Mouse (Mus musculus) kidney, postnatal 25 days (tissue): ENCODE measurements at regions not wholly inside any gene's neighbourhood (a gene's known extent, or its start where the extent isn't known, plus 50 kb on each side); places are given as distances from the start of the nearest gene placed in this dataset.

Source experiments
- DNase-seq, 2 experiments: peaks; one replicate each; pipeline ENCODE4 v3.0.0; 2021; ENCODE audit warnings: mixed read lengths in 2 of 2

DNA sequence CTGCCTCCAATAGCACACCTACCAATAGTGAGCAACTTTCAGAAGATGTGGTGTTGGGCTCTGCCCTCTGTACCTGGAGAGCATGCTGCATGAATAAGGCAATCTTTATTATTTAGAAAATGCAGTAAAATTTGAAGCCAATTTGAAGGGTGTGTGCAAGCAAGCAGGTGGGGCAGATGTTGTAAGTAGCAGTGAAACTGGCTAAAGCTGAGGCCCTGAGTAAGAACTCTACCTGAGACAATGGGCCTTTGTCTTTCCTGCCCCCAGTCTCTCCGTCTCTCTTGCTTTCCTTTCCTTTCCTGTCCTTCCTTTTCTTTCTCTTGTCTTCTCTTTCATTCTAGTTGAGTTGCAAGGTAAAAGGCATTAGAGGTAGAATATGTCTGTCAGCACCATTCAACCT lies 319.9 kb downstream of the Bcl11a start:
- no peak for DNase-seq

GRCm38 (mm10) chr11:24401151-24401550 lies 323.3 kb downstream of the Bcl11a start:
- DNase-seq, result no peak

DNA sequence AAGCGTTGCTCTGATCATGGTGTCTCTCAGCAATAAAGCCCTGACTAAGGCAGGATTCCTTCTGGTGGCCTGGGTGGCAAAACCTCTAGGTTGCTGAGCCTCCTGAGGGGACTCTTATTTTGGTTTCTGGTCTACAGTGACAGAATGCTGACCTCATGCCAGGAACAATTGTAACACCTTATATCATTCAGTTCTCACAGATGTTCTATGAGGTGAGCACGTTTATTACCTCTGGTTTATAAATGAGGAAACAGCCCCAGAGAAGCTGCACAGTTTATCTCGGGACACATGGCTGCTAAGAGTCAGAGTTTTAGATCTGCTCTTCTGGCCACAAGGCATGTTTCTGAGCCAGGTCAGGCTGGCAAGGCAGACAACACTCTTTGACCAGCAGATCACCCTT lies 324.3 kb downstream of the Bcl11a start:
- no peak for DNase-seq

DNA sequence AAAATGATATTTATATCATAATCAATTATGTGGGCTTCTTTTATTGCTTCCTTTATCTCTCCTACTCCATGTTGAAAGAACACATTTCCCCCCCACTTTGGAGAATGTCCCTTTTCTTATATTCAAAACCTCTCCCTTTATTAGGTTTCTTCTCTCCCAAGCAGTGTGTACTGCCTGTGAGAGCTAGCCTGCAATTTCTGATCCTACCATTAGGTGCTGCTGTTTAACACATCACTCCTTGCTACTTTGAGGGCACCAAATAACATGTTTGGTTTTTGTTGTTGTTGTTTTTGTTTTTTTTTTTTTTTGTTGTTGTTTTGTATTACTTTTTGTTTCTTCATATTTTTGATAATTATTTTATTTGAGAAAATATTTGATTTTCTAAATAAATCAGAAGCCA lies 336.9 kb downstream of the Bcl11a start:
- peak in 1 of 2 experiments; percentile 24 for DNase-seq

GRCm38 (mm10) chr11:24422066-24422775 lies 344.4 kb downstream of the Bcl11a start:
- DNase-seq, result no peak

- no peak for DNase-seq
These were observed 345.4 kb downstream of the Bcl11a start for GRCm38 (mm10) chr11:24423278-24423677.

GRCm38 (mm10) chr11:24426995-24427883 lies 349.4 kb downstream of the Bcl11a start:
- no peak for DNase-seq

DNA sequence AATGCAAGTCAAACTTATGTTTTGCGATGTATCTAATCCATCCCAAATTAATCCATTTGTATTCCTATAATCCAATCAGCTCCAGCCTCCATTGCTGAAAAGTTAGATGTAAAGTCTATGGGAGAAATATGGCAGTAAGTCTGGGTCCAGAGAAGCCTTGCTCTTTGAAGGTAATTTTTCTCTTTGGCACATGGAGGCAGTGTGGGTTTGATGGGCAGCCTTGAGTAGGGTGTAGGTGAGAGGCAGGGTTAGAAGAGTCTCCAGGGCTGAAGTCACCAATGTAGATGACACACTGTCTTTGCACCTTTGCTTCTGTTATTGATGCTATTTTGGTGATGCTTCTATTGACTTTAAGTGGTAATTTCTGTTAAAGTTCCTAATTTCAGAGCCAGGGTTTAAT lies 370.8 kb downstream of the Bcl11a start:
- DNase-seq, result no peak

DNA sequence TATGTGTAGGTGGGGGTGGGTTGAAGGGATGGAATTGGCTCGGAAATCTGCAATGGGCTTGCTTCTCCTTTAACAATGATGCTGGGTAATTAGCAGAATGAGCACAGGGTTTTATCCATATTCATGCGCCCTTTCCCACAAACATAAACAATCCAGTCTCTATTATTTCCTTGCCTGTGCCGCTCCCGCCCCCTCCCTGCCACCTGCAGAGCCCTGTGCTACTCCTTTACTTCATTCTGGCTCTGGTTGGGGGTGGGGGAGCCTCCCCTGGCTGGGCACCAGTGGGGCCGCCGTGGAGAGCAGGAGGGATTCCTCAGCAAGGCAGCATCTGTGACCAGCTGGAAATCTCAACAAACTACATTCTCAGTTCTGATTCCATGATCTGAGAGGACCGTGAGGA lies 374.4 kb downstream of the Bcl11a start:
- no peak for DNase-seq

GRCm38 (mm10) chr11:24464642-24465041 lies 386.8 kb downstream of the Bcl11a start:
- no peak for DNase-seq

- no peak for DNase-seq
These were observed 389.6 kb downstream of the Bcl11a start for GRCm38 (mm10) chr11:24467458-24467857.

- DNase-seq, result no peak
These were observed 392.6 kb downstream of the Bcl11a start for GRCm38 (mm10) chr11:24470469-24470868.

GRCm38 (mm10) chr11:24472617-24473367 lies 394.9 kb downstream of the Bcl11a start:
- no peak for DNase-seq

DNA sequence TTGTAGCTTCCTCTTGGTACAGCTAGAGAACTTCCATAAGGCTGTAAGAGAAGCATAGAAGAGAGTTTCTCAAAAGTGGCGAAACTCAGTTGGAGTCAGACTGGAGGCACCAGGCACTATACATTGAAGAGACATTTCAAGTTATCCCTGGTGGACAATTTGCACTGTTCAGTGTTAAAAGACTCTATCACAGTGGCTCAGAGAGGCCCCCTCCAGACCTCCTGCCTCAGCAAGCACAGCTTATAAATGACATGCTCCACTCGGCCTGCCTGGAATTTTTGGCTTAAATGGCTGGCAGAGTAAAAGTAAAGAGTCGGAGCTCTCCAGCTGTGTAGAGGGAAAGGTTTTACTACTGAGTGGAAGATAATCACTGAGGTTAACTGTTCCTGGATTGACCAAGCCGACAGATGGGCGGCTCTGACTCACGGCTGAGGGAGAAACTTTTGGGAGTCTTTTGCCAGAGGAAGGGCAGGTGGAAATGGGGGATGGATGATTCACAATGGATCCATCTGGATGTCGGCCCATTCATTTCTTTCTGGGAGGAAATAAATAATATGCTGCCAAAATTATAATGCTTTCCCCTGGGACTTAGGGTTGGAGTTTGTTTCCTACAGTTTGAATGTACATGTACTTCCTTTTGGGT lies 395.6 kb downstream of the Bcl11a start:
- no peak for DNase-seq

- DNase-seq, result no peak
These were observed 425.0 kb downstream of the Bcl11a start for GRCm38 (mm10) chr11:24502722-24503424.

DNA sequence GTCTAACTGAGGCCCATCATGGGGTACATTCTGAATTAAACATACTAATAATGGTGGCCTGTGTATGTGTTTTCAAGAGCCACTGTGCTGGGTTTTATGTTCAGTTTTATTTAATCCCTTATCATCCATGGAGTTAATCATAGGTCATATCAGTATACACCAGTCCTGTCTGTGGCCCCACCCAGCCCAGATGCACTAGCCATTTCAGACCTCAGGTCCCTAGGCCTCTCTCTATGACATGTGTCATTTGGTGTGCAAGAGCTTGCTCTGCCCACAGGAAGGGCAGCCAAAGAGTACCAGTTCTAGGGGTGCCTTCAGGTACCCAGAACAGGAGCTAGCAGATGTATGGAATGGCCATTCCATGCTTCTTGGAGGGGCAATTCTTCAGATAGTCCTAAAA lies 437.7 kb downstream of the Bcl11a start:
- no peak for DNase-seq

DNA sequence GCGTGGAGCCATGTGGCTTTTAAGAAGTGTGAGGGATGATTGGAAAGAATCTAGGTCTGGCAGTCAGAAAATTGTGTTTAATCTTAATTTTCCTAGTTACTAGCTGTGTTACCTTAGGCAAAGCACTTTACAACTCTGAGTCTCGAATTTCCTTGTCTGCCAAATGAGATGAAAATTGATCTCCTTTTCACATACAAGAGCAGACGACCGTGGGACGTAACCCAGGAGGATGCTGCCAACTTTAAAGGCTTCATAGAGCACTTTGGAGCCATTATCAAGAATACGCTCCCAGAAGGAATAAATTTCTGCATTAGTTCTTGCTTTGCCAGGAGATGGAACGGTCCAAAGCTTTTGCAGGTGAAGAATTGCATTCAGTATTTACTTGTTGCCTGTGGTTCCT lies 457.6 kb downstream of the Bcl11a start:
- DNase-seq, result no peak

- no peak for DNase-seq
These were observed 459.9 kb downstream of the Bcl11a start for GRCm38 (mm10) chr11:24537721-24538120.

- no peak for DNase-seq
These were observed 491.8 kb downstream of the Bcl11a start for GRCm38 (mm10) chr11:24569655-24570054.

GRCm38 (mm10) chr11:24613529-24613928 lies 535.7 kb downstream of the Bcl11a start:
- DNase-seq, result no peak

GRCm38 (mm10) chr11:24615436-24615835 lies 537.6 kb downstream of the Bcl11a start:
- no peak for DNase-seq

GRCm38 (mm10) chr11:24618586-24618985 lies 540.7 kb downstream of the Bcl11a start:
- DNase-seq, result no peak
